Mouse (Mus musculus) cerebellum, adult 18-20 months (tissue): ENCODE measurements around the gene Pcgf6.
"Not testable (repeated sequence)": the region's sequence is repeated elsewhere in the genome, so short reads cannot be mapped to it uniquely, and the experiment has no call there.

ENCODE experiments used
- DNase-seq, 2 experiments: peaks; one replicate each; pipeline ENCODE4 v3.0.0; 2021

Gene Pcgf6

DNA sequence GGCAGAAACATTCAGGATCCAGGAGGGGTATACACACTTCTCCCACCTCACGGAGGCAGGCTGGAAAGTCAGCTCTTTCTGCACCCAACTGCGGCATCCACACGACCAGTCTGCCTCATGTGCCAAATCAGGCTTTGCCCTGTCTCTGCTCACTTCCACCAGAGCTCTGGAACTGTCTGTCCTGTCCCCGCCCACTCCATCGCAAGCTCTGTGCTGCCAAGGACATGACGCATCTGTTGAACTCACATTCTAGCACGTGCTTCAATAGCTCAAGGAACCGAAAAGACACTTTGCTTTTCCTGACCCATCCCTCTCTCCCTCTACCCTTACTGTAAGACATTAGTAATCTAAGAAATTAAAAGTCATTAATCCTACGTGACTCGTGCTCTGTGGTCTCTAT is 25.8 kb downstream of the Pcgf6 start:
- no peak for DNase-seq

DNA sequence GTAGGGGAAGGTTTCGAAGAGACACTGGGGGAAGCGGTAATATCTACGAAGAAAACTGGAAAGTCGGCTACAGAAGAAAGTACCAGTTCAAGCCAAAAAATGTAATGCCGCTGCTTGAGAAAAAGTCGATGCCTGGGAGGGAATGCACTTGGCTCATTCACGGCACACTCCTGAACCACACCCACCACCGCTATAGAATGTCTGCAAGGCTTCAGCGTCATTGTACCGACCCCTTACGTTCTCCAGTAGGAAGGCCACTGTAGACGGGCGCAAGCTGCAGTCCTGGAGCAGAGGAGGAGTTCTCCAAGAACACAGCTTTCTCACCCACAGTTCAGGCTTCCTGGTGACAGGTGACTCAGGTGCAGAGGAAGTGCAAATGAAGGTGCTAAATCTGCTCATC is 27.2 kb downstream of the Pcgf6 start:
- no peak for DNase-seq

DNA sequence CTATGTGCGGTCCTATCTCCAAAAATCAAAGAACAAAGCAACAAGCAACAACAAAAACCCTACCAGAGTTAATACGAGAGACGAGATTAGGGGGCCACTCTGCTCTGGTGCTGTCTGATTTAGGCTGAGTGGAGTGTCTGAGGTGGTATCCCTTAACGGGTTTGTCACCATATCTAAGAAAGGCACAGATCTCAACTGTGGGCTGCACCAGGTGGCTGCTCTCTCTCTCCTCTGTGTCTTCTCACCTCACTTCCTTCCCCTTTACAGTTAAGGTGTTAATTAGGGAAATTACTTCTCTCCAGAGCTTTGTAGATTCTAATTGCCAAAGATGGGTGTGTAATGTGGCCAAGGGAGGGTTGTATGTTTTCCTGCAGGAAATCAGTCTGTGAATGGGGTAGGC is 28.0 kb downstream of the Pcgf6 start:
- no peak for DNase-seq

DNA sequence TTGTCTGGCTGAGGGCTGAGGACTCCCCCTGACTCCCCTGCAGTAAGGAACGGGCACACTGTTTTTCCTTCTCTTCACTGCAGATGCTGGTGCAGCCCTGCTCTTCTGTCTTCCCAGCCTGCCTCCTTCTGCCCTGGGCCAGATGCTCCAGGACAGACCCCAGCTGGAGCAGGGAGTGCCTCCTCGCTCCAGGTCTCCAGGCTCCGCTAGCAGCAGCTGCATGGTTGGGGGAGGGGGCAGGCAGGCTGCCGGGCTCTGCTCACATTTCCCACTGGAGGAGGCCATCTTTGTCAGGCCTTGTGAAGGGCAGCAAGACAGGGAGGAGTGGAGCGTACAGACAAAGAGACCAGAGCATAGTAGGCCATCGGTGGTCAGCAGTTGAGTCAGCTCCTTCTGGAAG is 31.4 kb downstream of the Pcgf6 start:
- DNase-seq, result no peak

DNA sequence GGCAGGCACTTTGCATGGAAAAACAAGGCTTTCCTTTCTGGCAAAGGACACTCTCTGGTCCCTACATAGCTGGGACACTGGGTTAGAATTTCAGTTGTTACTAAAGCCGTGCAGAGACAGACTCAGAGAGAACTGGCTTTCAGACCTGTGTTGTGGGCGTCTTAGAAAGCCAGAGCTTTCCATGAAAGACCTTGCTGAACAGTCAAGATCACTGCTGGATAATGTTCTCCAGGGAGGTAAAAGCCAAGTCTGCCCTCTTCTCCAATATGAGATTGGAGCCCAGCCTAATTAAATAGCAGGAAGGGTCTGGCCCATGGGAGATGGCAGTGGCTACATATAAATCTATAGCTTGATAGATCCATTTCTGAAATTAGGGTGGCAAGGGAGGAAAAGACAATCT is 32.4 kb downstream of the Pcgf6 start:
- DNase-seq, result no peak

DNA sequence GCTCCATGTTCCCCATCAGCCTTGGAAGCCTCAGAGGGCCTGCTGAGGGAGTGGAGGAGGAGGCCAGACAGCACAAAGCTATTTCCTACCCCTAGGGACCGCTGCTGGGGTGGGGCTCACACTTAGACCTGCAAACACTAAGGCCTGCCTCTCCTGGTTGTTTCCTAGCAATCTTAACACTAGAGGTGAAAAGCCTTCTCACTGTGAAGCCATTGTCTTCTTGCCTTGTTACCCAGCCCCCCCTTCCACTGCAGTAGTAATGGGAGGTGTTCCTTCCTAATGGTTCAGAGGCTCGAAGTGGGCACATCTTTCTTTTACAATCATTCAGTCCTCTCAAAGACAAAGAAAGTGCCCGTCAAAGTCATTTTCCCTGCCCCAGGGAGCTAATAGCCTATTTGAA is 32.9 kb downstream of the Pcgf6 start:
- peak in 1 of 2 experiments; percentile 32 for DNase-seq

DNA sequence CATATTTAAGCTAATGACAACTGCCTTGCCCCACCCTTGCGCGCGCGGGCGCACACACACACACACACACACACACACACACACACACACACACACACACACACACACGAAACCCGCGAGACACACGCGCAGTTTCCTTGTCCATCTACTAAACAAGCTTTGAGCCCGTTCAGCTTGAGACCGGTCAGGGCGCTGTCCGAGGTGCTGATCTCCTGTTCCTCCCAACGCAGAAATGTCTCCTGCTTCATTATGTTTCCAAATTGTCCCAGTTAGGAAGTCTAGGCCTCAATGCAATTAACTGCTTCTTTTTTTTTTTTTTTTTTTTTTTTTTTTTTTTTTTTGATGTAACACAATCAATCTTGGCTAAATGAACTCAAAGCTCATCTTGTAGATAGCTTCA is 34.2 kb downstream of the Pcgf6 start:
- peak in 1 of 2 experiments; percentile 46 for DNase-seq

DNA sequence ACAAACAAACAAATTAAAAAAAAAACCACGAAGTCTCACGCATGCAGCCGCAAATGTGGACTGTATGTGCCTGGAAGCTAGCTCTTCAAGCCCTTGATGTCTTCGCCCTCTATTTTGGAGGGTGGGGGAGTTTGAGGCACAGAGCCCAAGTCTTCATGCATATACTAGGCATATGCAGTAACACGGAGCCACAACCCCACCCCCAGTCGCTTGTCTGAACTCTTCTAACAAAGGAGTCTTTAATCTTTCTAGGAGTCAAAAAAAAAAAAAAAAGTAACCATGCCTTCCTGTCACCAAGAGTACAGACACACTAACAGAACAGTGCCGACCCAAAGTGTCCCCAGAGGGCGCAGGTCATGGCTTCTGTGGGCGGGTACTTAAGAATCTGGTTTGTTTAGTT is 34.7 kb downstream of the Pcgf6 start:
- DNase-seq, result no peak

DNA sequence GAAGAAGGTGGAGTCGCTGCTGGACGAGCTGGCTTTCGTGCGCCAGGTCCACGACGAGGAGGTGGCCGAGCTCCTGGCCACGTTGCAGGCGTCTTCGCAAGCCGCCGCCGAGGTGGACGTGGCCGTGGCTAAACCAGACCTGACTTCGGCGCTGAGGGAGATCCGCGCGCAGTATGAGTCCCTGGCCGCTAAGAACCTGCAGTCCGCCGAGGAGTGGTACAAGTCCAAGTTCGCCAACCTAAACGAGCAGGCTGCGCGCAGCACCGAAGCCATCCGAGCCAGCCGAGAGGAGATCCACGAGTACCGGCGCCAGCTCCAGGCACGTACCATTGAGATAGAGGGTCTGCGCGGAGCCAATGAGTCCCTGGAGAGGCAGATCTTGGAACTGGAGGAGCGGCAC is 35.3 kb downstream of the Pcgf6 start:
- peak in 1 of 2 experiments; percentile 60 for DNase-seq

DNA sequence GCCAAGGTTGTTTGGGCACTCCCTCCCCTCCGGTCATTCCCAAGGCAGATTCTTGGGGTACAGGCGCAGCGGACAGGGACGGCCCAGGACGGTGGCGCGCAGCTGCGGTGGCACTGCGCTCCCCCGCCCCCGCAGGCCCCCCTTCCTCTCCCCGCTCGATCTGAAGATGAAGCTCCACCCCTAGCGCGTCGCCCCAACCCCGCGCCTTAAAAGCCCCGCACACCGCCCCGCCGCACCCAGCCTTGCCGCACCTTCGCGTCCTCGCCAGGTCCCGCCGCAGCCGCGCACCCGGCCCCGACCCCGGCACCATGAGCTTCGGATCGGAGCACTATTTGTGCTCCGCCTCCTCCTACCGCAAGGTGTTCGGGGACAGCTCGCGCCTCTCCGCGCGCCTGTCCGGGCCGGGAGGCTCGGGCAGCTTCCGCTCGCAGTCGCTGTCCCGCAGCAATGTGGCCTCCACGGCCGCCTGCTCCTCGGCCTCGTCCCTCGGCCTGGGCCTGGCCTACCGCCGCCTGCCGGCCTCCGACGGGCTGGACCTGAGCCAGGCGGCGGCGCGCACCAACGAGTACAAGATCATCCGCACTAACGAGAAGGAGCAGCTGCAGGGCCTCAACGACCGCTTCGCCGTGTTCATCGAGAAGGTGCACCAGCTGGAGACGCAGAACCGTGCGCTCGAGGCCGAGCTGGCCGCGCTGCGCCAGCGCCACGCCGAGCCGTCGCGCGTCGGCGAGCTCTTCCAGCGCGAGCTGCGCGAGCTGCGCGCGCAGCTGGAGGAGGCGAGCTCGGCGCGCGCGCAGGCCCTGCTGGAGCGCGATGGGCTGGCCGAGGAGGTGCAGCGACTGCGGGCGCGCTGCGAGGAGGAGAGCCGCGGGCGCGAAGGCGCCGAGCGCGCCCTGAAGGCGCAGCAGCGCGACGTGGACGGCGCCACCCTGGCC is 36.0 kb downstream of the Pcgf6 start, which contains the start of the genes Ina and Nt5c2:
Gene Ina (plus strand): TSS at position 252 of the 935 bp plus-strand sequence.
Gene Nt5c2 (minus strand): TSS at position 707 of the 935 bp plus-strand sequence.
- DNase-seq, result peak; percentile 85 to 91

DNA sequence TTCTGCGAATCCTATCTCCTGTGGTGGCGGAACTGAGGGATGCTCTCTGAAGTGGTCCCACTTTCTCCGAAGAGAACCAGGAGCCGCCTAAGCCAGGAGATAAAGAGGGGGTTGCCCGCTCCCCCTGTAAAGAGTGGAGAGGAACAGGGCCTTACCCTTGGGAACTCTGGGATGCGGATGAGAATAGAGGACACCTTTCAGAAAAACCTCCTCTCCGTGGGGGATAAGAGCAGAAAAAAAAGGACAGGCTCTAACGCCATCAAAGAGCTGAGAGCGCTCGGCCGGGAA is 36.6 kb downstream of the Pcgf6 start:
- DNase-seq, result no peak

DNA sequence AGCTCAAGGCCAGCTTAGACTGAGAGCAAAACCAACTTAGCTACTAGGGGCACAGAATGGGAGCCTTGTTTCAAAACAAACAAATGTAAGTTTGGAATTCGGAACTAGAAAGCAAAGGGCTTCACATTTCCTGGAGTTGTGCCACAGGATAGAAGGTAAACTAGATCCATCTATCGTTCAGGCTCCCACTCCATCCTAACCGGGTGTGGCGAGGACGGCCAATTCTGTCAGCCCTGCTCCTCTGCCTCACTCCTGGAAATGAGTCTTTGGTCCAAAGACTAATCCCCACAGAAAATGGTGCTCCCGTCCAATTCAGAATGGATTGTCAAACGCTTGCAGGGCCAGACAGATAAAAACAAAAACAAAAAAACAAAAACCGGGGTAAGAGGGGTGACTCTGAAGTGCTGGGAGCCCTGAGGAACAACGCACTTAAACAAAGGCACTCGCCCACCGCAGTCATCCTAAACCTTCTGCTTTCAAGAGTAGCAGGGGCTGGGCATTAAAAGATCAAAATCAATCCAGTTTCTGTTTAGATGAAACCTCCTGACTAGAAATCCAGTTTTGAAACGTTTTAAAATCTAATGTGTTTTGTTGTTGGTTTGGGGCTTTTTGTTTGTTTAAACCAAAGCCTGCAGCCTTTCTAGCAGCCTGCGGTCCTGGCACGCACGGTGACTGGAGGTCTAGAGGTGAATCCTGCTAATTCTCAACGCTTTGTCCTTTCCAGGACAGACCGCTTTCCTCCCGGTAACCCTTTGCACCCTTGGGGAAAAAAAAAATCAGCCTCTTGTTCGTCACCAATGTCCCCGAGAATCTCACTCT is 37.2 kb downstream of the Pcgf6 start:
- DNase-seq, result peak in 1 of 2 experiments; percentile 40

DNA sequence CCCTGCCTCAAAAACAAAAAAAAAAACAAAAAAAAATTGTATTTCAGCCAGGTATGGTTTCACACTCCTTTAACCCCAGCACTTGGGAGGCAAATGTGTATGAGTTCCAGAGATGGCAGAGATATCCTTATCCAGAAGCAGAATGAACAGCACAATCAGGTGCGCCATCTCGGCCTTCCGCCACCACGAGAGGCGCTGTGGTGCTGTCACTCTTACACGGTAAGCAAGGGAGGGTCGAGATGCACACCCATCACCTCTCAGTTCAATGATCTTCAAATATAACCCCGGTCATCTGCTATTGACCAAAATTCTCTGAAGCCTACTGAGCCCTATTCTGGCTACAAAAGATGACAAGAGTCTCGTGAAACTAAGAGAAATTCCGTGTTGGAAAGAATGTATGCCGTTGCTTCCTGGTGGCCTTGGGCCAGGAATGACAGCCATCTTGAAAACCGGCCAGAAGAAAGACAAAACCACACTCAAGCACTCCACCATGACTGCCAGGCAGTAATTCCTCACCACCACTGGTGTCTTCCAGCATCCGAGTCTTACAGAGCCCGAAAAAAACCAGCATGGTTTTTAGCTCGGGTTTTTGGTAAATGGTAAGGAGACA is 38.1 kb downstream of the Pcgf6 start:
- peak in 1 of 2 experiments; percentile 37 for DNase-seq

DNA sequence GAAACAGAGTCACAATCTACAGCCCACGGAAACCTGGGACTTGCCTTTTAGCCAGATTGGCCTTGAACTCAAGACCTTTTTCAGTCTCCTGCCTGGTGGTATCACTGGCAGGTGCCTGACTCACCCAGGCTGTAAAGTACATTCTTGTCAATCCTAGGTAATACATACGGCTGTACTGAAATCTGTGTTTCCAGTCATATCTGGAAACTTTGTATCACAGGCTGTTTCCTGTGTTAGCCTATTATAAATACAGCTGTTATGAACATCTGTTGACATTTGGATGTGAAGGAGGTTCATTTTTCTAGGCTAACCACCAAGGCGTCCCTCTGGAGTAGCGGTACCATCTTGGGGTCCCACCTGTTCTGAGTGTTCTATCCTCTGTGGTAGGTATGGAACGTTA is 40.8 kb downstream of the Pcgf6 start:
- DNase-seq, result no peak

DNA sequence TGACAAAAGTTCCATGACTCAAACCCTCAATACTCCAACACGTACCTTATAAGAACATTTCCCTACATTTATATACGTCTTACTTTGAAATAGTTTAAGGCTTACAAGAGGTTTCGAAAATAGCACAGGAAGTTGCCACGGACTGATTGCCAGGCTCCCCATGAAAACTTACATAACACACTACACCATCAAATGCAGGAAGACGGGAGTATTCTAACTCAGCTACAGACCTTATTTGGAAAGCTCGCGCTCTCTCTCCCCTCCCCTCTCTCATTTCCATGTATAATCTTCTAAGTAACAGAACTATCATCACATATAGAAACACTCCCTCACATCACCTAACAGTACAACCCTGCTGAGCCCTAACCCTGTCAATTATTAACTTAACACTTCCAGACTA is 41.3 kb downstream of the Pcgf6 start:
- DNase-seq, result no peak

DNA sequence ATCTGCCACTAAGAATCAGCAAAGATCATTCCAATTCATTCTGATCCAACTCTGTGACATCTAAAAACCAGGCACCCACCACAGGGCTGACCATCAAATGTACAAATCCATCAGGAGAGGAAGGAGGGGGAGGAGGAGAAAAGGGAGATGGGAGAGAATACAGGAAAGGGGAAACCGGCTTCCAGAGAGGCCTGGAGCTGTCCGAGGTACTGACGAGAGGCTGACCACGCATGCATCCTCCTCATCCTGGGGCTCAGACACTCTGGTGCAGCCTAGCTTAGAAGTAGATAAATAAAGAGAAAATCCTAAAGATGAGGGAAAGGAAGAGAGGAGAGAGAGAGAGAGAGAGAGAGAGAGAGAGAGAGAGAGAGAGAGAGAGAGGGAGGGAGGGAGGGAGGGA is 44.4 kb downstream of the Pcgf6 start:
- DNase-seq, result no peak

DNA sequence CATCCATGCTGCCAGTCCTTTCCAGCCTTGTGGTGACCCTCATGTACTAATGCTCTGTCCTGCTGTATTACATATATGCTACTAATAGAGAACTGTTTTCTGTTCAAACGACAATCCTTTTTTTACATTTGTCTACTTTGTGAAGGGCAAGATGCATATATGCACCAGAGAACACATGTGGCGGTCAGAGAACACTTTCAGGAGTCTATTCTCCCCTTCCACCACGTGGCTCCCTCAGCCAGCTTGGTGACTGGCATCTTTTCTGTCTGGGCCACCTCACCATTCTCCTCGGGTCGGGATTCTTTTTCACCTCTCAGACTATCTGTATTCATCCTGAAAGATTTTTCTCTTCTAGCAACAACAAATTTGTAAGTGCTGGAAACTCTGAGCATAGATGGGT is 44.8 kb downstream of the Pcgf6 start:
- no peak for DNase-seq

DNA sequence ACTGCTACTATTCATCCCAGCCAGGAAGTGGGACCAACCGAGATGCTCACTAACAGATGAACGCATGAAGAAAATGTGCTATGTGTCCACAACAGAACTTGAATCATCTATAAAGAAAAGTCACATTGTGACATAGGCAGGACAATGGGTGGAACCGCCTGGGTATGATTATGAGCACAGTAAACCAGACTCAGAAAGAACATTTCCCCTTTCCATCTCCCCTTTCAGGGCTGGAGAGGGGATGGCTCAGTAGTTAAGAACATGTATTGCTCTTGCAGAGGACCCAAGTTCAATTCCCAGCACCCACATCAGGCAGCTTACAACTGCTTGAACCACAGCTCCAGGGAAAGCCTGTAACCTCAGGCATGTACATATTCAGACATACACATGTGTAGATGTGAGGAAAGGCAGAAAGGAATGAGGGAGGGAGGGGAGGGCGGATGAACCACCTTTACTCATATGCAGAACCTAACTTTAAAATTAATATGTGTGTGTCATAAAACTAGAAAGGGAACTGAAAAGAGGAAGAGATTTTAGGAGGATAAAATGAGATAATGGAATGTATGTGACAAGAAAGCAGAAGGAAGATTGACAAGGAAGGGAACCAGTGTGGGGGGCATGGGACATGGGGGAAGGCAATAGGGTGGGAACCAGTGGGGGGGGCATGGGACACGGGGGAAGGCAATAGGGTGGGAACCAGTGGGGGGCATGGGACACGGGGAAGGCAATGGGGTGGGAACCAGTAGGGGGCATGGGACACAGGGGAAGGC is 46.8 kb downstream of the Pcgf6 start:
- DNase-seq, result no peak

DNA sequence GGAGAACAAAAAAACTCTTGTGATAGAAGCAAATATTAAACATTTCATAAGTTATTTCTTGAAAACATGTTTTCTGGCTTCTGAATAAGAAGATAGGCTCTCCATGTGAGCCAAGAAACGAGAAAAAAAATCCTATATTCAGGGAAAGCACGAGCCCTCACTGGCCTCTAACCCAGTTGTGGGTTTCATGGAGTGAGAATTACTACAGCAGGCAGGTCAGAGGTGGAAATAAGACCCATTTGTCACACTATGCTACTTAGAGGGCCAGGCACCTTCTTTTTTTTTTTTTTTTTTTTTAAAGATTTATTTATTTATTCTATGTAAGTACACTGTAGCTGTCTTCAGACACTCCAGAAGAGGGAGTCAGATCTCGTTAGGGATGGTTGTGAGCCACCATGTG is 50.3 kb downstream of the Pcgf6 start:
- DNase-seq, result not testable (repeated sequence)

DNA sequence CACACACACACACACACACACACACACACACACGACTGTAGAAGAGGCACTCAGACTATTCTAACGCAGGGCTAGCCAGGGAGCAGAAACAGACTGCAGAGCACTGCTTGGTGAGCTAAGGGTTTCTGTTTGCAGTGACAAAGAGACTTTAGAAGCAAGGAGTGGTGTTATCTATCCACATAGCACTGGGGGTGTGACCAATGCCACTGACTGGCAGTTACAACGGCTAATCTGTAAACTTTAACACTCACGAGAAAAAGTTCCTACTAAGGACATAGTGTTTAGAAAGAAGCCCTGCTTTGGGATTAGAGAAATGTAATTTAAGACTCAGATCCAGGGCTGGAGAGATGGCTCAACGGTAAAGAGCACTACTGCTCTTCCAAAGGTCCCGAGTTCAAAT is 51.0 kb downstream of the Pcgf6 start:
- DNase-seq, result no peak

DNA sequence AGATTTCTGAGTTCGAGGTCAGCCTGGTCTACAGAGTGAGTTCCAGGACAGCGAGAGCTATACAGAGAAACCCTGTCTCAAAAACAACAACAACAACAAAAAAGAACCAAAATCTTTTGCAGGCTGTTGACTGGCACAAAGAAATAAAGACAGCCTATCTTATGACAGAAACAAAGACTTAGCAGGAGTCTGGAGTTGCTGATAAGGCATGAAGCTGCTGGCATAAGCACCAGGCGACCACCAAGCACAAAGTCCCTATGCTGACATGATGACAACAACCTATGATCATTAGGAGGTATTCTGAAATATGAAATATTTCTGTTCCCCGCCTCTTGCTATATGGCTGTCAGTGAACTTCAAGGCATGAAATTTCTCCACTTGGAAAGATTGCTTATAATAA is 51.8 kb downstream of the Pcgf6 start:
- DNase-seq, result no peak

DNA sequence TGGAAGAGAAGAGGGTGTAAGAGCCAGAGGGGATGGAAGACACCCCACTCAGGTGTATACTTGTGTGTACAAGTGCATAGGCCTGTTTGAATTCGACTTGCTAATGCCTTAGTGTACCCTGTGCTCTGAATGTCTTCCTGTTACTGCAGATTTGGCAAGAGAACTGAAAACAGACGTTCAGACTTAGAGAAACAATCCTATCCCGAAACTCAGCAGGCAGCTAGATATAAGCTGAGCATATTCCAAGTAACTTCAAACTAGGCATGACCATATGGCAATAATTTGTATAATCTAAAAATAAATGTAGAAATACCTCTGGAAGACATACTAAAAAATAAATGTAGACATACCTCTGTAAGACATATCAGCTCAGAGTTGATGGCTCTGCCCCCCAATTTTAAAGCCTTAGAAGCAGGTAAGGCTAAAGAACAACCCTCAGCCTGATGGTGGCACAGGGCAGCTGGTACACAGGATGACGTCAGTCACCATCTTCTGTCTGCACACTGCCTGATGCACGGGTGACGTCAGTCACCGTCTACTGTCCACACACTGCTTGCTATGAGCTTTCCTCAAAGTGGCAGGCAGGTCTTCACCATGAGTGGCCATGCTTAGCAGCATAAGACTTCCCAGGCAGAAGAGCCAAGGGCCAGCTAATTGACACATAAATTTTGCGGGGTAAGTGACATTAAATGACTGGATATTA is 52.4 kb downstream of the Pcgf6 start:
- peak; percentile 52 to 57 for DNase-seq
